Mouse (Mus musculus) layer of hippocampus, postnatal 25 days (tissue): Measurements from ENCODE around the gene Sbf2. TPM values are rescaled to one million over a fixed set of nuclear protein-coding genes. Genes with fewer than 3 reads are reported as not detected.
"Not testable (repeated sequence)": the region's sequence is repeated elsewhere in the genome, so short reads cannot be mapped to it uniquely, and the experiment has no call there.

Experiments
- DNase-seq, 2 experiments: peaks; one replicate each; pipeline ENCODE4 v3.0.0; 2022; ENCODE audit warnings: mixed read lengths in 2 of 2, low spot score in 1 of 2; ENCODE audit errors: extremely low spot score in 1 of 2
- total RNA-seq, 2 experiments: library from RNA; stranded (reverse); gene quantifications; 2 replicates each; pipeline ENCODE4 v1.2.3; 2021

Sbf2 gene
- total RNA-seq, 2 experiments from 2014 or later: 62.9 to 76.0 TPM

DNA sequence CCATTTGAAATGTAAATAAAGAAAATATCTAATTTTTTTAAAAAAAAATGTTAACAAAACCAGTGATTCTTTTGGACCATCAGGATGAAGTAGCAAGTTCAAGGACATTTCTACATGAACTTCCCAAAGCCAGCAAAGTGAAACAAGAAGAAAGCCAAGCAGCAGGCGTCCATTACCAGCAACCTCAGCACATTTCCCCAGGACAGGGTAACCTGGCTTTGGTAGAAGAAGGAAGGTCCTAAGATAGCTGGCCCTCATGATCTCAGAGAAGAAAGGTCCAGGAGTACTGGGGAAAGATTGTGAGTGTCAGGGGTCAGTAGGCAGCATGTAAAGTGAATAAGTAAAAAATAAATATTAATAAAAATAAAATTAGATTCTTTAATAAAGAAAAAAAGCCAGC is 27.0 kb downstream of the Sbf2 start:
- no peak for DNase-seq

DNA sequence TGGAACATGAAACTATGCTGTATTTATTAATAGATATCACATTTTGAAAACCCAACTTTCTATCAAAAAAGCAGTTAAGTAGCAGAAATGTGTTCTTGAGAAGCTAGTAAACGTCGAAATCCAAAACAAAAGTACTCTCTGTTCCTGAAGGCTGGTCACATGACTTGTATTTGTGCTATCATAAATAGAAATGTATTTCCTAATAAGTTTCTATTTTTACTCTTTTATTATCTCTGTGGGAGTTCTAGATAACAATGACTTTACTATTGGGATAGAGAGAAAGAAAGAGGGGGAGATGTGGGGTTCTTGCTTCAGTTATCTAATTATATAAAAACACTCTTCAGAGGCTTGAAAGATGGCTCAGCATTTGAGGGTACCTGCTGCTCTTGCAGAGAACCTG is 29.5 kb downstream of the Sbf2 start:
- DNase-seq: no peak

DNA sequence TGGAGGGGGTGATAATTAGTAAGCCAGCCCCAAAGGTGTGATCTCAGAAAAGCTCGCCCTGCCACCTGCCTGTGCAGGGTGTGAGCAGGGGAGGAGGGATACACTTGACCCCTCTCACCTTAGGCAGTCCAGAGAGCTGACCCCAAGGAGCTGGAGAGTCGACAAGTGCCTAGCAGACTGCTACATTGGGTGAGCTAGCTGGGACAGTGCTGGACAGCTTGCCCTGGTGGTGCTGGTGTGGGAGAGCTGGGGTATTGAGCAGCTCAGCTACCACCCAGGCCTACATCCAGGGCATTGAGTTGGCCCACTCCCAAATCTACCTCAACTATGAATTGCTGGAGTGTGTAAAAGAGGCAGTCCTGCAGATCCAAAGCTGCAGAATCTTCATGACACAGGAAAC is 30.6 kb downstream of the Sbf2 start:
- no peak for DNase-seq

DNA sequence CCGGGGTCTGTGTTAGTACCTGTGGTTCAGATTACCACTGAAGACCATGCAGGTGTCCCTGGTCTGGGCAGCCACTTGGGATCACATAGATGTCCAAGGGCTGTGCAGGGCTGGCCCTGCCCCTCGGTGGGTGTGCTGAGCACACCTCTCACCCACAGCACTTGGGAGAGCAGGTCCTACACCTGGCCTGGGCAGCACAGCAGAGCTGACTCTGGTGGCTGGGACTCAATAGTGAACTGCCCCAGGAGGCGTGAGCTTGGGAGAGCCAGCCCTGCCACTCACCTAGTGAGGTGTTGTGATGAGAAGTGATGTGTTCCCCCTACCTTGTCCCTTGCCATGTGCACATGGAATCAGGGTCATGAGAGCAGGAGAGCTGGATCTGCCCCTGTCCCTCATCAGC is 31.0 kb downstream of the Sbf2 start:
- DNase-seq: no peak

DNA sequence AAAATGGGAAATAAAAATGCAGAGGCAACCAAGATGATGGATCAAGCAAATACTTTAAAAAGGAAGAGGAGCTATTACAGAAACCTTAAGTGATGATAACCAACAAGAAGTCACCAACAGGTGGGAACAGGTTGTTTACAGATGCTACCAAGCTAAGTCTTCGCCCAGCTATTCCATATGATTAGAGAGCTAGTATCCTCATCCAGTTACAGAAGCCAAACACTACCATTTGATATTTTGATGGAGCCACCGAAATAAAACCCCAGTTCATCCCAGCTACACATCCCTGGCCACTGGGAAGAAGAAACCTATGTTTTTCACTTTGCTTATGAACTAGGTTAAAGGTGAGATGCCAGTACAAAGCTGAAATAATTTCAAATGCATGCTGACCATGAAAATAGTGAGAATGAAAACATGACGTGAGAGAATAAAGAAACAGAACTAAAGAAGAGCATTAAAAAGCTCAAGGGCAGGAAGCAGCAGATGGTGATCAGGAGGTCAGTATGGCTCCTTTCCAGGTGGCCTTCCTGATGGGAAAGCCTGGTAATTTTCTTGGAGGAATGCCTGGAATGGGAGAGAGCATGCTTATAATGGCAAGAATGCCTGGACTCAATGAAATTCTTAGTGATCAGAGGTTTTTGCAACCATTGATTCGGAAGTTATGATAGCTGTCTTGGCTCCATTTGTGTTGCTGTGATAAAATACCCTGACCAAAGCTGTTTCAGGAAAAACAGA is 48.7 kb downstream of the Sbf2 start:
- DNase-seq: no peak

DNA sequence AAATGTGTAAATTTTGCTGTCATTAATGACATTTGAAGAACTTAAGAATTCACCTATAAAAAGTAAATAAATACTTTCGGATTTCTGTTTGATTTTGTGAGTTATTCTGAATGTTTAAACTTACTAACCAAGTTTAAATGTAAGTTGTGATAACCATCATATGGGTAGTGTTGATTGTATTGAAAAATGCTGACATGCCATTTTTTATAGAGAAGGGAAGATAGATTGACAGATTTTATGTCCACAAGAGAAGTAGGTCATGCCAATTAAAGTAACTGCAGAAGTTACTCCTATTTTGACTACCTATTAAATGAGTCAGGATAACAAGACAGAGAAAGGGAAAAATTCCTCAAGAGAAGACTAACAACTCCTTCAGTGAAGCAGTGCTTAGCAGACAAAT is 53.1 kb downstream of the Sbf2 start:
- DNase-seq: no peak

DNA sequence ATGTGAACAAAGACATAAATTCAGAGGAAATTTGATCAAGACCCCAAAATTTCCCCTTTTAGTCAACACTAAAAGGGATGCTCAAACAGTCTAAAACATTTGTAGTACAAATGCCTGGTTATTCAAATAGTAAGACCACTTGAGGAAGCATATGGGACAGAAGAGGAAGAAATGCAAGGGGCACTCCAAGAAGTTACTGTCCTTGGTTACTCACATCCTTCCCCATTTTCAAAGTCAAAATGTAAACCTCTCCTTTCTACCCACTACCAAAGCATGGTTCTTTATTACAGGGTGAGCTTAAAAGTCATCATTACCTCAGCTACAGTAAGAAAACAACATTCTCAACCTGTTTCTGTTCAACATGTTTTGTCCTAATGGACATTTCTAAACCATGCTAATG is 57.7 kb downstream of the Sbf2 start:
- DNase-seq: no peak

DNA sequence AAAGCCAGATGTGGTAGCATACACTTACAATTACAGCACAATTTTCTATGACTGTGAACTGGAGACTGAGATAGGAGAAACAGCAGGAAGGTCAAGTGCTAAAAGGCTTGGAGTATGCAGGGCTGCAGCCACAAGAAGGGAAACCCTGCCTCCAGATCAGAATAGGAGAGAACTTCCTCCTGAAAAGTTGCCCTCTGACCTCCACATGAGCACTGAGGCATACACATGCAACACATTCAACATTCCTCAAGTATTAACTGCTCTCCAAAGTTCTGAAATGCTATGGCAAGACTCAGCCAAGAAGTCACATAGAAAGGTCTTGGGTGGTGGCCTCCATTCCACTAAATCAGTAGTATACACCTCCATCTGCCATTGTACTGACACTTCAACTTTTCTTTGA is 58.5 kb downstream of the Sbf2 start:
- no peak for DNase-seq

DNA sequence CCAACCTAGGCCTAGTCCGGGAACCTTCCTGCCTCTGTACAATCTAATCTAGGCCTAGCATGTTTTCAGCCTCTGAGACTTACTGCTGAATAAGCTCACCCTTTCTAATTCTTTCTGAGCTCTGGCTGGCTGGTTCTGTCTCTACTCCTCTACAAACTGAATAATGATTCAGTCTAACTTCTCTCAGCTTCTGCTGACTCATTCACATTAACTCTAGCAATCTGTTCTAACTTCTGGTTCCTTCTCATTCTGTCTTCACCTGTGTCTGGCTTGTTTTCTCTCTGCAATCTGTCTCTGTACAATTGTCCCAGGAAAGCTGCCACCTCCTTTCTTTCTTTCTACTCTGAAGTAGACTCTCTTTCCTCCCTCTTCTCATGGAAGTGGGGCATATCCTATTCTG is 59.5 kb downstream of the Sbf2 start:
- no peak for DNase-seq

DNA sequence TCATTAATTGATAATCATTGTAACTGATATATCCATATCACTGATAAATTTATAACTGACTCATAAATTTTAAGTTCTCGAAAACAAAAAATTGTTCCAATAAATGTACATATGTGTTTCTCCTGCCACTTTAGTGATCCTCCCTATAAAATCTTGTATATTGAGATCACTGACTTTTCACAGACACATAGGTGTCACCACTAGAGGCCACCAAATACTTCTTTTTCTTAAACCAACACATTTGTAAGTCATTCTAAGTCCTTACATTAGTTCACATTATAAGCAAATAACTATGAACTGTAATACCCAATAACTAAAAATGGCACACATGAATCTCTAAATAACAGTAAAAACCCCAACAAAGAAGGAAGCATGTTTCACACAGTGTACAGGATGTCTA is 66.5 kb downstream of the Sbf2 start:
- DNase-seq: no peak

DNA sequence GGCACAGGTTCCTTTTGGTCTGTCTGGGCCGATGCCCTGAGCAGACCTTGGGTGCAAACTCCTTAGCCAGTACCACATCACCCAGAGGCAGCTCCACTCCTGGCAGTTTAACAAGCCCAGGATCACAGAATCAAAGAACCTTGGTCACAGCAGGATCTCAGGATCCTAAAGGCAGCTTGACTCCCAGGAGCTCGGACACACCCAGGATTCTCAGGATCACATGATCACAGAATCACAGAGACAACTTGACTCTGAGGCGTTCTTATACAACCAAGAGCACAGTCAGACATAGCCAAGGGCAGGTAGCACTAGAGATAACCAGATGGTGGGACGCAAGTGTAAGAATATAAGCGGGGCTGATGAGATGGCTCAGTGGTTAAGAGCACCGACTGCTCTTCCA is 71.4 kb downstream of the Sbf2 start:
- no peak for DNase-seq

DNA sequence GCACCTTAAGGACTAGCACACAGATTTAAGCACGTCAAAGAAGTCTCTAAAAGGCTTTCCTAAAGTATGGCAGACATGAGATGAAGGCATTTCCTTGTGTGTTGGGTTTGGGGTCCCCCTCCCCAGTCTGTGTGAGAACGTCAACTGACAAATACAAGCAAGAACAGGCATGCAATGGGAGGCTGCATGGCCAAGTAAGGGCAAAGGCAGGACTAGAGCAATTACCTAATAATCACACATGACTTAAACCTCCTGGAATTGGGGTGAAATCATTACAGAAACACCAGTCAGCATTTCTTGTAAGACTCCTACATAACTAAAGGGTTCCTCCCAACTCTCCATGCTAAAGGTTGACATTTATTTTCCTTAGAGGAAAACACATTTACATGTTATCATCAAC is 75.5 kb downstream of the Sbf2 start:
- no peak for DNase-seq

DNA sequence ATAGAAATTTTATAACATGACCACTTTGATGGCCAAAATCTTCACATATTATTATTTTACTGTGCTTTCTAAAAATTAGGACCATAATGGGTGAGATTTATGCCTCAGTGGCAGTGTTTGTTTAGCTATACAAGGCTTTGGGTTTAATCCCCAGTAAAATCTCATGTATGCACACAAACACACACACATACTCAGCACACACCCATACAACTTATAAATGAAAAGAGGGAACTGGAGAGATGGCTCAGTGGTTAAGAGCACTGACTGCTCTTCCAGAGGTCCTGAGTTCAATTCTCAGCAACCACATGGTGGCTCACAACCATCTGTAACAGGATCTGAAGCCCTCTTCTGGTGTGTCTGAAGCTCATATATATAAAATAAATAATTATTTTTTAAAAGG is 84.4 kb downstream of the Sbf2 start:
- DNase-seq: not testable (repeated sequence)

DNA sequence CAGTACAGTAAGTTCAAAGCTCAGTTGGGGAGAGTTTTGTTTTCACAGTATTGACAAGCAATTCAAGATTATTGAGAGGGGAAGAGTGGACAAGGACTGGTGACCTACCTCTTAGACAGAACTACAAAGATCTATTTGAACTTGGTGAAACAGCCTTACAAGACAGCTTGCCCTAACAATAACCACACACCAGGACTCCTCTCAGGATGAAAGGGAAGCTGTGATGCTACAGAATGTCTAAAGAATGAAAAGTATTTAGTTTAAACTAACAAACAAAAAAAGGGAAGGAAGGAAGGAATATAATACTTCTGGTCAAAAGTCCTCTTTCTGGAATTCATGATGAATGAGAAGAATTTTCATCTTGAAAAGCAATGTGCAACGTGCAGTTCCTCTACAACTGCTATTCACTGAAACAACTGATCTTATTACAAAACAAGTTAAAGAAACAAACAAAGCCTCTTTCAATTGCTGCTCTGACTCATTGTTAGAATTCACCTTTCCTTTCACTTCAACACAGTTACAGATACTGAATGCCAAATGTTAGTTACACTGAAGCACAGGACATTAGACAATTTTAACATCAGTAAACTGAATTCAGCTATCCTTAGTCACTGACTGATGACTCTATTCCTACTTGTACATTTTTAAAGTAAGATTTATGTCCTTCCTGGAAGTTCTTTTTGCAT is 89.5 kb downstream of the Sbf2 start:
- DNase-seq: no peak

DNA sequence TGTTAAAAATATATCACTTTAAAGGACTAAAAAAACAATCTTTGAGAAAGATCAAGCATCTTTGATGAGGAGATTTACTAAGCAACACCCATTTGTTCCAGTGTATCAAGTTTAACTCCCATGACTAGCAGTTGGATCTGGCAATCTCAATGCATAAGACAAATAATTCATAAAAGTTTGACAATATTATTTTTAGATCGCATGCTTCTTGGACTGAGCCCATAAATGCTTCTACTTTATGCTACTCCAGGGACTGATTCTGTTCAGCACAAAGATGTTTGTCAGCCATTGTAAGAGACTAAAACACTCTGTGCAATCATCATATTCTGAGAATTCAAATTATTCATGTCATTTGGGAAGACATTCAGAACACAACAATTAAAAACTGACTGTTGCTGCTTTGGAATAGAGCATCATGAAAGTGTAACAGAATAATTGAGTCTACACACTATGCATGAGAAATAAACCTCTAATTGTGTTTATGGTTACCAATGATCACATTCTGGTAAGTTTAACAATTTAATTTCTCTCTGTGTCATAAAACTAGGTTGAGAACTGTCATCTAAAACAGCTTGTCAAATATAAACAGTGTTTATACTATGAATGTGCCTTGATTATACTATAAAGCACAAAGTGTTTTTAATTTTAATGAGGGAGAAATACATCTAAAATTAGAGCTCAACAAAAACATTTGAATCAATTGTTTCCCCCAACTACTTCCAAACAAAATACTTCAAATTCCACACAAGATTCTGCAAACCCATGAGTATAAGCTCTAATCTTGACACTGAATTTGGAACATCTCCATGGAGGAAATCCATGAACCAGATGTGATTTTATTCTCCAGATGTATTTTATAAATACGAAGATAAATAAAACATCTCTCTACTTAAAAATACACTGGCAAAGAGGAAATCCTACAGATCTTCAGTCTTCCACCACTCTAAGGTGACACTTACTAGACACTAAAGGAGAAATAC is 98.2 kb downstream of the Sbf2 start:
- no peak for DNase-seq

DNA sequence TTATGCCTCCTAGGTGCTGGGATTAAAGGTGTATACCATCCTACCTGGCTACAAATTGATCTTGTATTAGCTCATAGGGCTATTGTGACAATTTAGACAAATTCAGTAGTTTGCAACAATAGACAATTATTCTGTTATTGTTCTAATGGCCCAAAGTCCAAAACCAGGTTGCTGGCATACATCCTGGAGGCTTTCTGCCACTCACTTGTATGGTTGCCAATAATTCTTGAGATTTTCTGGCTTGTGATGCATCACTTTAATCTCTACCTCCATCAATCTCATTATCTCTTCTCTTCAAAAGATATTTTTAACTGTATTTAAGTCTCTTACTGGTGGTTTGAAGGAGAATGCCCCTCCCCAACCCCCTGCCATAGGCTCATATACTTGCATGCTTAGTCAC is 100.6 kb downstream of the Sbf2 start:
- DNase-seq: no peak

DNA sequence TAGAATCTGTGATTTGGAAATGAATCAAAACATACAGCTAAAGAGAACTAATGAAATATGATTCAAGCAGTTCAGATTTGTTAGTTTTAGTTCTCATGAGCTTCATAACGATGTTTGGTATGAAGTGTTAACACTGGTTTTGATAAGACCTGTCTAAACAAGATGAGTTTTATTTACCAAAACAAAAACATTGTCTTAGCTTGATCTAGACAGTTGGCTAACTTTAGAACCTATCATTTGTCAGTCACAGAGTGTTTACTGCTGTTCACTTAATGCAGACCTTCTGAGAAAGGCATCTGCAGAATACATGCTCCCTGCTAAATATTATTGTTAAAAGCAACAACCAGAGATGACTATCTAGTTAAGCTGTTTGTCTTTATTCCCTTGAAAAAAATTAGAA is 116.1 kb downstream of the Sbf2 start:
- DNase-seq: no peak

DNA sequence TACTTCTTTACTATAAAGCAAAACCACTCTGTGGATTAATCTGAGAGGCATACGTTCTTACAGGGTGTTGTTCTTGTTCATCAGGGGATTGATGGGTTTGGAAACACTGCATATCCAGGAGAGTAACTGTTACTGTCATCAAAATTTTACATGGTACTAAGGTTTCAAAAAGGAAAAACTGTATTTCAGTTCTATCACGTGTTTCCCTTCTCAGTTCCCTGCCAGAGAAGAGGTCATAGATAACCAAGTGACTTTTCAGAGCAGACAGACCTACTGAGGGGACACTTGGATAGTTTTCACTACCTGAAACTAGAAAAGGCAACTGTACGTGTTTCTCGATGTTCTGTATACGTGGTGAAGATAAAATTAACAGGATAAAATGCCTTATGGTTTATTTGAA is 123.7 kb downstream of the Sbf2 start:
- no peak for DNase-seq

DNA sequence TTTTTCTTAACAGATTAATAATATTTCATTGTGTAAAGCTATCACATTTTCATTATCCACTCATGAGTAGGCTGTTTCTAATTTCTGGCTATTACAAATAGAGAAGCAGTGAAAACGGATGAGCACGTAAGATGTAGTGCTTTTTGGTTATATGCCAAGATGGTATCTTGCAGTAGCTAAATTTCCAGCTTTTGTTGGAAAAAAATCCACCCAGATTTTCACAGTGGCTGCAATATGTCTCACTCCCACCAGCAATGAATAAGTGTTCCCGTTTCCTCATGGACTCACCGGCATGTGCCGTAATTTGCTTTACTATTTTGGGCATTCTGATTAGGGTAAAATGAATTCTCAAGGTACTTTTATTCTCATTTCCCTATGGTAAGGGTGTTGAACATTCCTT is 129.7 kb downstream of the Sbf2 start:
- no peak for DNase-seq

DNA sequence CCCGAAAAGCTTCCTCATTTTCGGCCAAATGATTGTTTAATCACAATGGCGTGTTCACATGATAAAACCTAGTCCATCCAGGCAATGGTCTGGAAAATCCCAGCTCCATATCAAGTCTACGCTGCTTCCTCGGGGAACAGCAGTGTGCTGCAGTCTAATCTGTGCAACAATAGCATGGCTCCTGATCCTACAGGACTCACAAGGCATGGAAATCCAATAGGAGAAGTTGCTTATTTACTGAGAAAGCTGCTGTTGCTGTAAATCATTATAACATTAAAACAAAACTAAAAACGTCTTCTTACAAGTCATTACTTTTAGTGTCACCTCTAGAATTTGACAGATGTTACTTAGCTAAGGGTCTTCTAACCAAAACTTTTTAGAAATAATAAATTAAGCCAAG is 143.7 kb downstream of the Sbf2 start:
- DNase-seq: no peak

DNA sequence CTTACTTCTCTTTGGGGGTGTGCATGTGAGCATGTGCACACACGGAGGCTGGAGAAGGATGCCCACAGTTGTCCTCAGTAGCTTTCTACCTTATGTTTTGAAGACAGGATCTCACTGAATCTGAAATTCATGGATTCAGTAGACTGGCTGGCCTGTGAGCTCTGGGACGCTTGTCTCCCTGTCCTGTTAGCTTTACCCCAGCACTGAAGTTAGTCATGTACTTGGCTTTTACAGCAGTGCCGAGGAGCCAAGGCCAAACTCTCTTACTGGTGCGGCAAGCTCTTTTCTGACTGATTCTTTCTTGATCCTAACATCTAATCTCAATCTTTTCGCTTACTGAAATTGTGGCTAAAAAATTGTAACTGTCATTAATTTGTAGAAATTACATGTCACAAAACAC is 151.3 kb downstream of the Sbf2 start:
- no peak for DNase-seq
